Mouse (Mus musculus) forelimb bud, embryonic 11.5 days (tissue): ENCODE measurements around the gene Bcan.

Experiments used
- DNase-seq: peaks from one replicate; pipeline ENCODE4 v3.0.0-alpha.2; 2012; ENCODE audit warnings: low read depth, low spot score

Bcan gene

GRCm38 (mm10) chr3:87972203-87972664 lies 27.8 kb downstream of the Bcan start:
- no peak for DNase-seq

GRCm38 (mm10) chr3:87971489-87972202 lies 28.4 kb downstream of the Bcan start:
- DNase-seq = no peak

- peak; percentile 80 for DNase-seq
Measured at GRCm38 (mm10) chr3:87970939-87971488, 29.0 kb downstream of the Bcan start, which contains the start of gene Nes. TSS of gene Nes (plus strand) at chr3:87971078.

GRCm38 (mm10) chr3:87970184-87970938 lies 29.7 kb downstream of the Bcan start:
- peak; percentile 82 for DNase-seq

- DNase-seq = peak; percentile 96
Measured at GRCm38 (mm10) chr3:87960586-87961191, 39.3 kb downstream of the Bcan start.

GRCm38 (mm10) chr3:87960191-87960585 lies 39.8 kb downstream of the Bcan start:
- no peak for DNase-seq

- no peak for DNase-seq
Measured at GRCm38 (mm10) chr3:87959371-87959770, 40.7 kb downstream of the Bcan start.

GRCm38 (mm10) chr3:87958967-87959366 lies 41.1 kb downstream of the Bcan start:
- no peak for DNase-seq

GRCm38 (mm10) chr3:87958476-87958875 lies 41.6 kb downstream of the Bcan start:
- DNase-seq = no peak

- DNase-seq = no peak
Measured at GRCm38 (mm10) chr3:87958056-87958455, 42.0 kb downstream of the Bcan start.

GRCm38 (mm10) chr3:87952440-87952839 lies 47.6 kb downstream of the Bcan start:
- DNase-seq = no peak

GRCm38 (mm10) chr3:87951946-87952345 lies 48.1 kb downstream of the Bcan start:
- DNase-seq = no peak

- DNase-seq = no peak
Measured at GRCm38 (mm10) chr3:87949955-87950515, 50.0 kb downstream of the Bcan start.

- peak; percentile 75 for DNase-seq
Measured at GRCm38 (mm10) chr3:87949266-87949954, 50.6 kb downstream of the Bcan start.

- DNase-seq = peak; percentile 83
Measured at GRCm38 (mm10) chr3:87948378-87949265, 51.4 kb downstream of the Bcan start, which contains the start of gene Crabp2. TSS of gene Crabp2 (plus strand) at chr3:87948666.

GRCm38 (mm10) chr3:87947811-87948199 lies 52.2 kb downstream of the Bcan start:
- DNase-seq = peak; percentile 89

- DNase-seq = no peak
Measured at GRCm38 (mm10) chr3:87947056-87947810, 52.8 kb downstream of the Bcan start.

- peak; percentile 73 for DNase-seq
Measured at GRCm38 (mm10) chr3:87946541-87946860, 53.5 kb downstream of the Bcan start.

GRCm38 (mm10) chr3:87945781-87946540 lies 54.1 kb downstream of the Bcan start:
- DNase-seq = peak; percentile 74
